Mouse (Mus musculus): Measurements from ENCODE around the gene Olig3.

DNA sequence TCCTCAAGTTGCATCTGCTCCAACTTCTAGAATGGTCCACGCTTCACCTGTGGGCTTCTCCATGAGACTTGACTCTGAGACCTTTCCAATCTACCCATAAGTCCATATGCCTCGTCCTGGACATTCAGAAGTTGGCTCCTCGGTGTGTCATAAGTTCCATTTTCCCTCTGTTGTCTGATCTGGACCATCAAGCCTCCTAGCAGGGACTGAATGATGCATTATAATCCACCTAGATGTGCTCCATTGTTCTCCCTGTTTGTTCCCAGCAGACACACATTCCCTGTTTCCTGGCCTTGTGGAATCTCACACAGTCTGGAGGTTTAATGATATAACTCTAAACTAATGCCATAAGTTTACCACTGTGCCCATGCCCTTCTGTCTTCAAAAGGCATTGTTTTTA is 50.8 kb downstream of the Olig3 start:
- TF ChIP-seq HCFC1 (IDR thresholded peaks at IDR 0.05; ENCODE audit: borderline replicate concordance, insufficient read depth, low read length) (no peak), CHD2 (IDR thresholded peaks at IDR 0.05; ENCODE audit: low read depth, low read length) (no peak)
